Mouse (Mus musculus) MEL-GATA-1-ER (cell line): Measurements from ENCODE around the gene Wdr11.

Experiments
- DNase-seq: peaks from one replicate; pipeline ENCODE4 v3.0.0-alpha.2; 2012; ENCODE audit warnings: low read depth; ENCODE audit errors: extremely low read depth

Wdr11 gene

DNA sequence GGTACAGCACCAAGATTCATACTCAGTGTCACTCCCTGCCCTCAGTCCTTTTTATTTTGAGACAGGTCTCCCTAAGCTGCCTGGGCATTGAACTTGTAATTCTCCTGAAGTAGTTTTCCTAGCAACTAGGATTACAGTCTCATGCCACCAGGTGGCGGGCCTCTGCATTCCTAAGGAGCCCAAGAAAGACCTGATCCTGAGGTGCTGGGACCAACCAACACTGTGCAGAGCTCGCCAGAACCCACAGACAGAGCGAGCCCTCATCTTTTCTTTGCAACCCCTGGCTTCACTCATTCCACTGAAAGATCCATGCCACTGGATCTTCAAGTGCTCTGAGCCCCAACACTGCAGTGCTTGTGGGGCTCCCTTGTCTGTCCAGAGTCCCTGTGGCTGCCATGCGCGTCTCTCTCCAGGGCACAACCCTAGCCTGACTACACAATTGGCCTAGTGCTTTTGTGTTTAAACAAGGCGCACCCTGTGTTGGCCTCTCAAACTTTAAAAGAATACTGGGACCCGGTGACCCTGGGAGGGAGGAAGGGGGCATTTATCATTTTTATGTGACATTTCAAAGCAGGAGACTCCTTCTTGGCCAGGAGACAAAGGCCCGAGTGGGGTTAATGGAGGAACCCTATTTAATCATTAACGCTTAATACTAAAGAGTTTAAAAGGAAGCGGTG, 89.0 kb downstream of the Wdr11 start:
- no peak for DNase-seq

DNA sequence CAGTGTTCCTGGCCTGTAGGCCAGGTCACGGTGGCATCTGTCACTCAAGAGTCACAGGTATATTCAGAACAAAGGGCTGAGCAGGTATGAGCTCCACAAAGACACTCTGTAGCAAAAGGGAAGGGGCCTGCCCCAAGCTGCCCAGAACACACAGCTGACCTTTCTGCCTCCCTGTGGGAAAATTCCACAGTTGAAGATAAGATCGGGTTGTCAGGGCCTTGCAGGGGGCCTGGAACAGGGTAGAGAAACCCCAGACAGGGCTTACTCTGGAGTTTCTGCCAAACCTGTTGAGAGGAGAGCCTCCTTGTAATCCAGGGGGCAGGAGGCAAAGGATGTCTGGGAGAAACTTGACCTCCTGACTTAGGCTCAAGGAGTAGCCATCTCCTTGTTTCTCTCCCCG, 90.9 kb downstream of the Wdr11 start:
- DNase-seq: no peak

DNA sequence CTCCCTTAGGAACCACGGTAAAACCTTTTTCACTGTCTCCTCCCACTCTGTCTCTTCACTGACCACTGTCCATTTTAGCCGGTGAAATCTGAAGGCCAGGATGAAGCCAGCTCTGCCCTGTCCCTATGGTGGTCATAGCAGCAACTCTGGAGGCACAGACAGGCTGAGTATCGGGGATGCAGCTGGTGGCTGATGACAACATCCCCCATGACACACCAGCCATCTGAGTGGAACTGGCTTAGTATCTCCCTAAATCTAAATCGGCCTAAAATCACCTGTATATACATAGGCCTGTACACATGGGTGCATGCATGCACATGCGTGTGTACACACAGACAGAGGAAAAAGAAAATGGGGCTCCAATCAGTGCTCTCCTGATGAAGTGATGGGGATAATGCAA, 93.7 kb downstream of the Wdr11 start:
- DNase-seq: no peak
